Mouse (Mus musculus): Measurements from ENCODE around the gene Strip1. TPM values are rescaled to one million over a fixed set of nuclear protein-coding genes. Genes with fewer than 3 reads are reported as not detected.
"Not testable (repeated sequence)": the region's sequence is repeated elsewhere in the genome, so short reads cannot be mapped to it uniquely, and the experiment has no call there.

Strip1 gene
- 33.4 and 37.7 TPM in 2 replicates for polyA plus RNA-seq (2012; rRNA removed)

- DNase-seq (ENCODE audit: low spot score): peak; percentile 80
Measured at GRCm38 (mm10) chr3:107631523-107631958, at the start of gene Strip1. Gene Strip1, minus strand, starts transcription at chr3:107631694.

DNA sequence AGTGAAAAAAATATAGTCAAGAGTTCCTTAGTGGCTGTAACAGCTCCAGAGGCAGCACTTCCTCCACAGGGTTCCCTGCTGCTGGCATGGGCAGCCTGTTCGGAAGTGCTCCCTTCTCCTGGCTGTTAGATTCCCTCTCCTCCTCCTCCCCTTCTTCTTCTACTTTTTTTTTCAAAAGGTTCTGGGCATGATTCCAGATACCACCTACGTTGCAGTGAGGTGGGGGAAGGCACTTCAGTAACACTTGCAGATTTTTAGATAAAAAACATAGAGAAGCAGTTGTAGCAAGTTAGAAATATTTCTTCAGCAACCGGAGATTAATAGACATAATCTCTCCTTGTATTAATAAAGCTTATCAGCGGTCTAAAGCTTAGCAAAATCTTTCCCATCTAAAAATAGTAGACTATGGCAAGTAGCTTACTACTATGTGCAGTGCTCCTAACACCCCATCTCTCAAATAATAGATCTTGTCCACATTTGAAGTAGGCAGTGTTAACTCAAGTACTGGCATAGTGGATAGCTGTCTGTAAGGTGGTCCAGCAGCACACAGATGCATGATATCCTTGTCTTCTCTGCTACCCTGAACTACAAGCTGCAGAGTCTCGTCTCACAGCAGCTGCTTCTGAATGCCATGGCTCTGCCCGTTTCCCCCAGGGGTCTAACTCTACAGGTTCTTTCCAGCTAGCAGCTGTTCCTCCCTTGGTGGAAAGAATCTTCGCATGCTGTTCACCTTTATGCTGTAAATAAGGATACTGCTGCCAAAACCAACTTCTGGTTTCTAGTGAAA lies 49.5 kb upstream of the Strip1 start:
- no peak for DNase-seq (ENCODE audit: low spot score)

GRCm38 (mm10) chr3:107671509-107671908 lies 40.0 kb upstream of the Strip1 start:
- DNase-seq (ENCODE audit: low spot score): no peak

DNA sequence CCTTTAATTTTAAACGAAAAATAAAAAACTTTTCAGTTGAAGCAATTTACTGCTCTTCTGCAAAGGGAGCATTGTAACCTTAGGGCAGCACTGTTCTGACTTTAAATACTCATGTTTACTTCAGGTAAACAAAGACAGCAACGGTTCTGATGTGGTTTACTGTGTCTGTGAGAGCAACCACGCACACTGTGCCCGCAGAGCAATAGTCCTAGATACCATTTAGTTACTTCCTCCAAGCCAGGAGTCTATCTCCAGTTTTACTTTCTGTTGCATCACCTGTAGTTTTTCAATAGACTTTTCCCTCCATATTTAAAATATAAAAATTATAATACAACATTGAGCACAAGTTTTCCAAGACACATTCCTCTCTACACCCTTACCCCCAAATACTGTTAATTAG lies 39.0 kb upstream of the Strip1 start:
- DNase-seq (ENCODE audit: low spot score): no peak

GRCm38 (mm10) chr3:107668786-107669185 lies 37.3 kb upstream of the Strip1 start:
- no peak for DNase-seq (ENCODE audit: low spot score)

DNA sequence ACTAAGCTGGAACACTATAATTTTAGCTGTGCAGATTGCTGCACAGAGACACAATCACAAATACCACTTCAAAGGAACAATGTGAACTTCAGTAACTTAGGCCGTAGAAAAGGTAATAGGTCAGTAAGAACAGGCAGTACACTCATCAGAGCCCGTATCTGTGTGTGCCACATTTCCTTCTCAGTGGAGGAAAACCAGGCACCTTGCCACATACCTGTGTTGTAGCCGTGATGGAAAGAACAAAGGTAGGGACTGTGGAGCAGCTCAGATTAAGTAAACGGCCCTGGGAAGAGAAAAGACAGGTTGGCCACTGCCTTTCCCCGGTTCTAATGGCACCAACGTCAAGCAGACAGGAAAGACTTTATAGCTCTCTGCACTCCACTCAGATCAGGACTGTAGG lies 35.9 kb upstream of the Strip1 start:
- no peak for DNase-seq (ENCODE audit: low spot score)

GRCm38 (mm10) chr3:107664641-107665040 lies 33.1 kb upstream of the Strip1 start:
- no peak for DNase-seq (ENCODE audit: low spot score)

- no peak for DNase-seq (ENCODE audit: low spot score)
Measured at GRCm38 (mm10) chr3:107659000-107659399, 27.5 kb upstream of the Strip1 start.

DNA sequence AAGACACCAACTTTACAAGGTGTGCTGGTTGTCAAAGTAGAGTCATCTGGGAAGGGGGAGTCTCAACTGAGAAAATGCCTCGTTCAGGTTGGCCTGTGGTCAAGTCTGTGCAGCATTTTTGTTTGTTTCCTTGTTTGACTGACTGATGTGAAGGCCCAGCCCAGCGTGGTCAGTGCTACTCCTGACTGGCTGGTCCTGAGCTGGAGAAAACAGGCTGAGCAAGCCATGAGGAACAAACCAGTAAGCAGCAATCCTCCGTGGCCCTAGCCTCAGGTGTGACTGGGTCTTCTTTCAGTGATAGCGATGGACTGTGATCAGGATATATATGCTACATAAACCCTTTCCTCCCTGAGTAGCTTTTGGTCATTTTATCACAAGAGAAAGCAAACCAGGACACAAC lies 25.4 kb upstream of the Strip1 start:
- DNase-seq (ENCODE audit: low spot score): no peak

DNA sequence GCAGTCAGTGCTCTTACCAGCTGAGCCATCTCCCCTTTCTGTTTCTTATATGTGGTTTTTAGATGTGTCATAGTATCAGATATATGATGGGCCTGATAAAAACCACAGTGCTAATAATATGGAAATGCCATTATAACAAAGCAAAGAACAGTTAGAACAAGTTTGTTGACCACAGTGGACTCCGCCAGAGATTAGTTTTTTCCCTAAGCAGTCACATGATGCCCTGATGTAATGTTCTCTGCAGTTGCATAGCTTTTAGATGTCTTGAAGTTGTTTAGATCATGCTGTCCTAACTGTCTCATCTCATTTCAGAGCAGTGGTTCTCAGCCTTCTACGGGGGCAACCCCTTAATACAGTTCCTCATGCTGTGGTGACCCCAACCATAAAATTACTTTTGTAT lies 24.7 kb upstream of the Strip1 start:
- no peak for DNase-seq (ENCODE audit: low spot score)

DNA sequence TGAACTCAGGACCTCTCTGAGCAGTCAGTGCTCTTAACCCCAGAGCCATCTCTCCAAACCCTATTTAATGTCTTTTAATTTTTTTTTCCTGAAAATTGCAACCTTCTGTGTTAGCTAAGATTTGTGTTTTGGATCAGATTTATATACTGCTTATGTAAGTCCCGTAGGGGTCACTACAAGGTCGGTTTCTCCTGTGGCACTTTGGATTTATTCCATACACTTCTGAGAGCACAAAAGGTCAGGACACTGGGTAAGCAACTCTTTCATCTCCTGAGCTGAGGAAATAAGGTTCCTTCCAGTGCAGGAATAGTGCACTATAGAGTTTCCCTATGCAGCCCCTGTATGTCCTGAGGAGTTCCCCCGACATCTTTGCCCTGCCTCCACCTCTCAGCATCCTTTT lies 24.0 kb upstream of the Strip1 start:
- no peak for DNase-seq (ENCODE audit: low spot score)

DNA sequence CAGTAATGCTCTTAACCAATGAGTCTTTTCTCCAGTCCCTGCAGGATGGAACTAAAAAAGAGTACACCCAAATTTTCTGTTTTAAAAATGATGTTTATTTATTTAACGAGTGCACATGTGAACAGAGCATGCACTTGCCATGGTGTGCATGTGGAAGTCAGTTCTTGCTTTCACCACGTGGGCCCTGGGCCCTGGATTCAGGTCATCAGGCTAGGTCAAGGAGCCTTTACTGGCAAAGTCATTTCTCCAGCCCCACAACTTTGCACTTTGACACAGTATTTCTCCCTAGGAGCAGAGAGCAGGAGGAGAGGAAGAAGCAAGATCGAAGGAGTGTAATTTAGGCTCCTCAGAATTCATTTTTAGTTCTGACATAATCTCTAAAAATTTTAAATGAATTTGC lies 23.4 kb upstream of the Strip1 start:
- no peak for DNase-seq (ENCODE audit: low spot score)

- no peak for DNase-seq (ENCODE audit: low spot score)
Measured at GRCm38 (mm10) chr3:107652968-107653367, 21.5 kb upstream of the Strip1 start.

- not testable (repeated sequence) for DNase-seq (ENCODE audit: low spot score)
Measured at GRCm38 (mm10) chr3:107650276-107650675, 18.8 kb upstream of the Strip1 start.

DNA sequence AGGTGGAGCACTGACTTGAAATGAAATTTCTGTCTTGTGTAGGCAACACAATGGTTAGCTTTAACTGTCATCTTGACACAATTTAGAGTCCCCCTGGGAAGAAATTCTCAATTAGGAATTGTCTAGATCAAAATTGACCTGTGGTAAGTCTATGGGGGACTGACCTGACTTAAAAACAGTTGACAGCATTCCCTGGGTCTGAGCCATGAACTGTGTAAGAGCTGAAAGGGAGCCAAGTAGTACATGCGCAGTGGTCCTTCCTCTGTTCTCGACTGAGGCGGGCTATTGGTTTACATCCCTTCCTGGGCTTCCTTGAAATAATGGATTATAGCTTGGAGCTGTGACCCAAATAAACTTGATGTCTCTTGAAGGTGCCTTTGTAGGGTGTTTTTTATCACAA lies 15.5 kb upstream of the Strip1 start:
- DNase-seq (ENCODE audit: low spot score): no peak

- DNase-seq (ENCODE audit: low spot score): no peak
Measured at GRCm38 (mm10) chr3:107637606-107638172, 6.2 kb upstream of the Strip1 start.

- no peak for DNase-seq (ENCODE audit: low spot score)
Measured at GRCm38 (mm10) chr3:107636236-107636635, 4.7 kb upstream of the Strip1 start.

- DNase-seq (ENCODE audit: low spot score): no peak
Measured at GRCm38 (mm10) chr3:107635836-107636235, 4.3 kb upstream of the Strip1 start.

GRCm38 (mm10) chr3:107633906-107634305 lies 2.4 kb upstream of the Strip1 start:
- no peak for DNase-seq (ENCODE audit: low spot score)

DNA sequence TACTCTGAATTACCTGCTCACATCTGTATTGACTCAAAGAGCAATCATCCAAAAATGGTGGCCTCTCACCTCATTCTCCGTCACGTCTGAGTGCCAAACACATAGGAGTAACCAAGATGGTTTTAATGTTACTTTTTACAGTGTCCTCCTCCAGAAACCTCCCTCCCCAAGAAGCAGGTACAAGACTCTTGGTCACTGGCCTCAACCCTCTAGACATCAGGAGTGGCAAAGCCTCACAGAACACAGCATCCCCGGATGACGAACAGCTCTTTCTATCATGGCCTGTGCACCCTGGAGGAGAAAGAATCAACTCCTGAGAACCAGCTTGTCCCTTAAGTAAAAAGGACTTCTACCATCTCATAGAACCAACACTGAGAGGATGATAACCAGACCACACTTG lies 1.3 kb upstream of the Strip1 start:
- DNase-seq (ENCODE audit: low spot score): no peak

DNA sequence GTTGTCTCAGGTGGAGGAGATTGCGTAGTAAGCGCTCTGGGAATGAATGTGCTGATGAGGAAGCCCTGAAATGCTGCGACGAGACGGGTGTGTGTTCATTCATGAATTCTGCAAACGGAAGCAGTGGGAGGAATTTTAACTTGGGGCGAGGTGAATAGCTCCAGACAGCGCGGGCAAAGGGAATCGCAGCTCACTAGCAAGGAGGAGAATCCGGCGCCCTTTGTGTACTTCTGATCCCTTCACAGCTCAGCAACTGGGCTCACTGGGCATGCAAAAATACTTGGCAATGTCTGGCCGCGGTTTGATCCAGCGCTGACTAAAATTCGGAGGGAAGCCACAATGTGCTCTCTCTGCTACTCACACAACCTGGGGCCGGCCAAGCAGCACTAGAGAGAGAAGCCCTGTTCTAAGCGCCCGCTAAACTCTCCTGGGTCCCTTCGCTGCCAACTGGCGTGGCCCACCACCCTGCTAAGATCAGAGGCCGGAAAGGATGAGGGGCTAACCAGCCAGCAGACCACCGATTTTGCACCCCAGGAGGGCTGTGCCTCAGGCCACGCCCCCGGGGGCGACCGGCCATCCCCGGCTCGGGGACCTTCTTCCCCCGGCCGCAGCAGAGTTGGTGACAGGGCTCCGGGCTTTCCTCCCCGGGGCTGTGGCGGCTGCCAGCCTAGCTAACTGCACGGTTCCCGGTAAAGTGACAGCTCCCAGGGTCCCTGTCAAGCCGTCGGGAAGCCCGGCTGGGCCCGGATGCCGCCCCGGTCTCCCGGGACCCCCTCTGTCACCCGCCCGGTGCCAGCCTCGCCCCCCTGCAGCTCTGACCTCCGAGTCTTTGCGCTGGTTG lies 592 bp downstream of the Strip1 start, which contains the start of gene Gm10961:
Gm10961 (plus strand) TSS at position 641 of the 841 bp plus-strand sequence.
- DNase-seq (ENCODE audit: low spot score): no peak

- no peak for DNase-seq (ENCODE audit: low spot score)
Measured at GRCm38 (mm10) chr3:107629411-107629810, 2.1 kb downstream of the Strip1 start.
